Mouse (Mus musculus): ENCODE results near the gene Erbb2. TPM values are rescaled to one million over a fixed set of nuclear protein-coding genes. Genes with fewer than 3 reads are reported as not detected.

Gene Erbb2
- polyA plus RNA-seq, 1 experiment = 62.1 TPM

DNA sequence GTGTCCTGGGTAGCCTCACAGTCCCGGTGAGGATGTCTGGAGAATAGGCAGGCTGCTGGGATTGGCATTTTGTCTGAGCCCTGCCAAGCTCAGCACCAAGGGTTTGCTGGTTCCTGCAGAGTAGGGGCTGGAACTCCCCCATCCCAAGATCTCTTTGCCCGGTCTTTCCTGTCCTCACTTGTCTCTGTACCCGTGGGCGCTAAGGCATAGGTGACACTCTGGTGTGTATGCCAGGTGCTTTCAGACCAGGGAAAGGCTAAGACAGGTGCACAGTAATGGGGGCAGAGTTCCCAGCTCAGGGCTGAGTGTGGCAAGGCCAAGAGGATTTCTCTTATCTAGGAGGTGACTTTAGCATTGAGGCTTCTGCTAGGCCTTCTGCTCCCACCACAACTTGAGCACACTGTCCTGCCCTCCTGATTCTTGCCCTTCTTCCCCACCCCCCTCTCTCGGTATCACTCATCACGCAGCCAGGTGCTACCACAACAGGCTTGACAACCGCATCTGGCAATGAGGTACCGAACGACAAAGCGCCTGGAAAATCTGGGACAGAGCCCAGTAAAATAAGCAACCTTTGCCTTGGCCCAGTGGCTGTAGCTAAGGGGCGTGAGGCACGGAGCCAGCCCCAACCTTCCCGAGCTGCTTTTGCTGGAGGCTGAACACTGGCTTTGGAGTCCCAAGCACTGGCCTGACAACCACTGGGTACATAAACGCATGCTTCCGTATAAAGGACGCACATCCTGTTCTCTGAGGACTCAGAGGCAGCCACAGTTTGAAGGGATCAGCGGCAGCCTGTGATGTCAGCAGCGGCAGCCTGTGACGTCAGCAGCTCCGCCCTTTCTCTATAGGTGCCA, 37.9 kb downstream of the Erbb2 start:
- 28% methylated on average over 20 of the region's 20 CpGs for WGBS
- DNase-seq (ENCODE audit: low read depth, low spot score) = no peak

DNA sequence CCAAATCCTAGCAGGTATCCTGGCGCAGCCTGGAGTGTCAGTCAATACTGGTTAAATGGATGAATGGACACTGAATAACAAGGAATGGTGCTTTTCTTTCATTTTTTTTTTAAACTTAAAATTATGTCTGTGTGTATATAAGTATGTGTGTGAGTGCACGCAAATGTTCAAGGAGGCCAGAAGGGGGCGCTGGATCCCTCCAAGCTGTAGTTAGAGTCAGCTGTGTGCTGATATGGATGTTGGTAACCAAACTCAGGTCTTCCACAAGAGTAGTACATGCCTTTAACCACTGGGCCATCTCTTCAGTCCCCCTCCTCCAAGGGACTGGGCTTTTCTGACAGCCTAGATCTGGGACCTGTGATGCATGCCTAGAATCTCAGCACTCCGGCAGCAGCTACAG, 43.2 kb downstream of the Erbb2 start:
- DNase-seq (ENCODE audit: low read depth, low spot score) = no peak
- 81% methylated on average over 4 of the region's 4 CpGs for WGBS

DNA sequence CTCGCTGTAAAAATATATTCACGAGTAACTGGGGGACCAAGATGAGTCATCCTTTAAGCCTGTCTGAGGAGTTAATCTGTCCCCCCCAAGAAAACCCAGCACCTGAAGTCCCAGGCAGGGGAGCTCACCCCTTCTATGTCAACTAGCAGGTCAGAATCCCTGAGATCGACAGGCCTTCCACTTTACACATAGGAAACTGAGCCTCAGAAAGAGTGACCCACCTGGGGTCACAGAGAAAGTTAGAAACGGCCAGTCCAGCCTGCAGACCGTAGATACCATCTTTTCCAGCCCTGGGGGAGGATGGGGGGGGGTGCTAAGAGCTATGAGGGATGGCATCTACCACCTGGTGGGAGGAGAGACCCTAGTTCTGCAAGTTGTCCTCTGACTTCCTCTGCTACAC, 44.3 kb downstream of the Erbb2 start:
- no peak for DNase-seq (ENCODE audit: low read depth, low spot score)
- 44% methylated on average over 5 of the region's 5 CpGs for WGBS

DNA sequence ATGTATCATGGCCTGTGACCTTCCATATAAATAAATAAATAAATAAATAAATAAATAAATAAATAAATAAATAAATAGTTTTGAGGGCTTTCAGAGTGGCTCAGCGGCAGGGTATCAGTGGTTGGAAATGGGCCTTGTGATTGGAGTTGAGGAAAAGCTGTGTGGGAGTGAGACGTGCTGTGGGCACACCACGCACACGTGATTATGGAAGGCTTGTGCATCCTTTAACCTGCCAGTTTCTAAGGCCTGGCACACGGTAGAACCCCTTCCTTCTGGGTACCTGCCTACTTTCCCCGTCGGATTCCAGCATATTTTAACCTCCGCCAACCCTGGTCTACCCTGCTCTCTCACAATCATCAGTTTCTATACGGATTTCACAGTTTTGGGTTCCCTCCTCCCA, 44.7 kb downstream of the Erbb2 start:
- DNase-seq (ENCODE audit: low read depth, low spot score) = no peak
- 9% methylated on average over 9 of the region's 9 CpGs for WGBS

DNA sequence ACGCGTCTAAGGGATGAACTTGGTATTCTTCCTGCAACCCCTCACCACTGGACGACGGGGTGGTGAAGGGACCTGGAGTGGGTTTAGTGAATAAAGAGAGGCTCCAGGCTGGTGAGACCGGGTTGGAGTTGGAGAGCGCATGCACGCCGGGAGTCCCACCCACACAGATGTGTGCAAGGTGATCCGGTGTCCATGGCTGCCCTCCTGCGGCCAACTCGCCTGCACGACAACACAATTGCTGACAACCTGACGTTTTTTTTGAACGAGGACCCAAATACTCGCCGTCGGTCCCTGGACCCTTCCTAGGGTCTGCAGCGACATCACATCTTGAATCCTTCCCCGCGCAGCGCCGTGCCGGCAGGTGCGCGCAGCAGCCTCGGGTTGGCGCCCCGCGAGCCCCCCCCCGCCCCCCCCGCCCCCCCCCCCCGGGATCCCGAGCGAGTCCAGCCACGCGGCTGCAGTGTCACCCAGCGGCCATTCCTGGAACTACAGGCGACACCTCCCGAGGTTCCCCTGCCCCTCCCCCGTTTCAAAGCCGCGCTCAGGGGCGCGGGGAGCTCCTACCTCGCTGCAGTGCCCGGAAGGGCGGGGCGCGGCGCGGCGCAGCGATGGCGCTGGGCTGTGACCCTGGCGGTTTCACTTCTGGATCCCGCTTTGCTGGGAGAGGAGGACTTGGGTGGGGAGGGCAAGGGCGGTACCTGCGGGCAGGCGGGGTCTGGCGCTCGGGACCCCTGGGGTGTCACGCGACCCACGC, 45.3 kb downstream of the Erbb2 start:
- no peak for DNase-seq (ENCODE audit: low read depth, low spot score)
- WGBS = under 1% methylated on average over 59 of the region's 64 CpGs

DNA sequence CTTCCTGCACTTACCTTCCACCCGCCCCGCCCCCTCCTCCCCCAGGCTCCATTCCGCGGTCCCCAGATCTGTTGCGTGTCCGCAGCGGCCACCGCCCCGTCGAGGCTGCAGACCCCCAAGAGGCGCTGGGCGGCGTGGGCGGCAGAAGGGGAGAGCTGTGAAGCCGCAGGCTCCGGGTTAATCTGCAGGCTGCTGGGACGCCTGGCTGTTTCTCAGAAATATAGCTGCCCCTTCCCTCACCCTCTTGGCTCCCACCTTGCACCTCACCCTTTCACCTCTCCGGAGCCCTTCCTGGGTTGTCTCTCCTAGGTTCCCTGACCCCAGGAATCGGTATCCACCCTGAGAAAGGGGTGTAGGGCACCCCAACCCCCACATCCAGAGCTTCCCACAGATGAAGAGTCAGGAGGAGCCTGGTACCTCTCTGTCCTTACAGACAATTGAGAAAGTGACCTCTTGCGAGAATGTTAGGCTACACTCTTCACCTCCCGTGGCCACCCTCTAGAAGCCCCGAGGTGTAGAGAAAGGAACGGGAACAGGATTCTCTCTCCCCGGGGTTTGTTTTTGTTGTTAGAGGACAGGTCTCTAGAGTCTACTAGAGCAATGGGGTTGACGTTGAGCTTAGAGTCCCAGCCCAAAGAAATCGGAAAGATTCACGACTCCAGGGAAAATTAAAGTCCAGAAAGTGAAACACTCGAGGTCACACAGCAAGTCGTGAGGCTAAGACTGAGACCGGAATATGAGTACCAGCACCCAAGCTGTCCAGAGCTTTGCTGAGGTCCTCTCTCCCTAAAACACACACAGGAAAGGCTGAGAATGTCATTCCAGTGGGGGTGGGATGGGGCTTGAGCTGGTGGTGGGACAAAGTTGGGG, 46.1 kb downstream of the Erbb2 start:
- 5% methylated on average over 30 of the region's 30 CpGs for WGBS
- no peak for DNase-seq (ENCODE audit: low read depth, low spot score)

DNA sequence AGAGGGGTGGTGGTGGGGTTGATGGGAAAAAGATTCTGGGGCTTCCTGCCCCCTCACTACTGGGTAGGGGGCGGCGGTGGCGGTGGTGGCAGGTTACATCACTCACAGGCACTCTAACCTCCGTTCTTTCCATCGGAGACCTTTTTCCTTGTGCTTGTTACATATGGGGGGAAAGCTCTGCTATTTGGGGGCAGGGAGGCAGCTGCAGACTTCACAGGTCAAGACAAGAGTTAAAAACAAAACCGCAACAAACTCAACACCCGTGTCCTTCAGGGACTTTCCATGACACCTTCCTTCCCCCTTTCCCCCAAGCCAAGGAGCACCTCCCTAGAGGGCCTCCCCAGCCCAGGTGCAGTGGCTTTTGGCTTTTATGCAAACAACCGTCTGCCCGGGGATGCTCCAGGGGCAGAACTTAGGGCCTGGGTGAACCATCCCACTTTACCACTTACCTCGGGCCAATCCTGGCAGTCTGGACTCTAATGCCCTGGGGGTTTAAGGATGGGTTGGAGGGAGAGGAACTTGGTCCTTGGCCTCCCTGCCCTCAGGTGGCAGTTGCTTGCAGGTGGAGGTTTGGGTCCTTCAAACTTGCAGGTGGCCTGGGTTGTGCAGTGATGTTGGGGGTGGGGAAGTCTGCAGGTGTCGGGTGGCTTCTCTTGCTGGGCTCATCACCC, 46.9 kb downstream of the Erbb2 start:
- whole genome bisulfite sequencing = 28% methylated on average over 11 of the region's 11 CpGs
- DNase-seq (ENCODE audit: low read depth, low spot score) = no peak

DNA sequence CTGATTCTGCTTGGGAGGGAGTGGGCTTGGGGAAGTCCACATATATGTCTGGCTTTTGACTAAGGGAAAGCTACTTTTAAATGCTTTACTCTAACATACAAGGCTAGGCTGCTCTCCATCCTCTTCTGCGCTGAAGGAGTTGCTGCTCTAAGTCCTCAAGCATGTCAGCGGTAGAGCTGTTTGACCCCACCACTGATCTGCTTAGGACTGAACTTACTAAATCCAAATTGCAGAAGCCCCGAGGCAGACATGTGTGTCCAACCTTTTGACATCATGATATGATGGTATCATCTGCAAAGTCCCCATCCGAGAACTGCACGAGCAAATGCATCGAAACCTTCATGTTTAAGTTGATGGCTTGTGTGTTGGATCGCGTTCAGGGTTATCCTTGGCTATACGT, 47.6 kb downstream of the Erbb2 start:
- WGBS = 83% methylated on average over 9 of the region's 9 CpGs
- no peak for DNase-seq (ENCODE audit: low read depth, low spot score)

DNA sequence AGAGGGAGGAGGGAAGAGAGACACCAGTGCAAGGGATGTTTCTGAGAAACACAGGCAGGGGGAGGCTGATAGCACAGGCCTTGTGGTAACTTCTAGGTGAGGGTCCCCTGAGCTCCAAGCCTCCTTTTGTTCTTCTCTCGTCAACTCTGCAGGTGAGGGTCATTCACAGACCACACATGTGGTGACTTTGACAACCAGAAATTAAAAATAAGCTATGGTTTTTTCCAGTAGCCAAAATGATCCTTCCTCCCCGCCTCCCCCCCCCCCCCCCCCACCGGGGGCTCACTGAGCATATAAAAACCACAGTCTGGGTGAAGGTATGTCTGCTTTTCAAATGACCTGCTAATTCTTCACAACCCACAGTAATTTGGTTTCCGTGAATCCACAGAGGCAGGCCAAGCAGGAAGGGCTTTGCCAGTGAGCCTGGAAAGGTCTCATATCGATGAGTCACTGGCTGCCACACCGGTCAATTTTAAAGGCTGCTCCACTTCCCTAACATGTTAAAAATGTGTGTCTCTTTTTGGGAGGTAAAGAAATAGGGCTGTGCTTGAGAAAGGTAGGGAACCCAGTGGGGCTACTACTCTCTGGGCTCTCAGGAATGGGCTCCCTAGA, 48.9 kb downstream of the Erbb2 start:
- WGBS = 28% methylated on average over 6 of the region's 6 CpGs

DNA sequence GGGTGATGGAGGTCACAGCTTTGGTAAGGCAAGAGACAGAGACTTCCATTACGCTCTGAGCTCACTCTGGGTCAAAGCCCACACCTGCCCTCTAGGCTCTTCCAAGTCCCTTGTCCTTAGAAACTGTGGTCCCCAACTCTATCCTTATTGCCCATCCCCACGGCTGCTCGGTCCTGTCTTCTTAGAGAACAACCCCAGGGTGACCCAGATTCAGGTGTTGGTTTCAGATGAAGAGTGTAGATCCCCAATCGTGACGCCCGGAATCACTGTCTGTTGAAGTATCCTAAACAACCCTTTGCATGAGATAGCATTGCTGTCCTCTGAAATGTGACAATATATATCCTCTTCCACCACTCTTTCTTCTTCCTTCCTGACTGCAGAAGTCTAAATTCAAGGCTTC, 50.0 kb downstream of the Erbb2 start:
- WGBS = 87% methylated on average over 6 of the region's 6 CpGs
- DNase-seq (ENCODE audit: low read depth, low spot score) = no peak

More for the DNA sequence above, 48.9 kb downstream of the Erbb2 start:
- DNase-seq (ENCODE audit: low read depth, low spot score) = no peak

DNA sequence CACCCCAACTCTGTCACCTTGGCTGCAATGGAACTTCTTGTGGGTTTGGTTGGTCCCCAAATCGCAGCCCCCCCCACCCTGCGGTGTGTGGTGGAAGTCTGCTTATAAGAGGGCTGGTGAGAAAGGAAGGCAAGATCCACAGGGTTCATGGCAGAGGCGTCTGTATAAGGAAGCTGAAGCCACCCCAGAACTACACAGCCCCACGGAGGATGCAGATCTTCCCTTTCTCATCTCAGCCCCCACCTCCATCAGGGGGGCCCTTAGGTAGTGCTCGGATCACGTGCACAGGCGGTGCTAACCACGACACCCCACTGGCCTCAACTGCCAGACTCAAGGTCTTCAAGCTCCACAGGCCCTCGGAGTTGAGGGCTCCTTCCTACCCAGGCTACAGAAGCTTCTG, 51.6 kb downstream of the Erbb2 start:
- WGBS = 70% methylated on average over 9 of the region's 9 CpGs
- DNase-seq (ENCODE audit: low read depth, low spot score) = no peak

DNA sequence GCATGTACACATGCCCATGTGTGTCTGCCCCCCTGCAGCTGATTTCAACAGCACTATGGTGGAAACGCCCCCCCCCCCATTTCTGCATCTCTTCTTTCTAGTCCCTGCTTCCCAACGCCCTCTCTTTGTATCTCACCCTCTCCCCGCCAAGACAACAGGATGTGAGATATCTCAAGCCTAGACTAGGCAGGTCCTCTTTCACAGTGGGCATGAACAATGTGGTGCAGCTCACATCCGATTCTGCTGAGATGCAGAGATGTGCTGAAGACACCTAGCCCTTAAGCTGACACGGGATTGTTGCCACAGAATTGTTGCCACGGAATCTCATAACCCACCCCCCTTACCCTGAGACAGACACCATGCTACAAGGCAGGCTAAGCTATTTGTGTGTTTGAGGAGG, 52.2 kb downstream of the Erbb2 start:
- no peak for DNase-seq (ENCODE audit: low read depth, low spot score)
- 67% methylated on average over 6 of the region's 6 CpGs for WGBS

DNA sequence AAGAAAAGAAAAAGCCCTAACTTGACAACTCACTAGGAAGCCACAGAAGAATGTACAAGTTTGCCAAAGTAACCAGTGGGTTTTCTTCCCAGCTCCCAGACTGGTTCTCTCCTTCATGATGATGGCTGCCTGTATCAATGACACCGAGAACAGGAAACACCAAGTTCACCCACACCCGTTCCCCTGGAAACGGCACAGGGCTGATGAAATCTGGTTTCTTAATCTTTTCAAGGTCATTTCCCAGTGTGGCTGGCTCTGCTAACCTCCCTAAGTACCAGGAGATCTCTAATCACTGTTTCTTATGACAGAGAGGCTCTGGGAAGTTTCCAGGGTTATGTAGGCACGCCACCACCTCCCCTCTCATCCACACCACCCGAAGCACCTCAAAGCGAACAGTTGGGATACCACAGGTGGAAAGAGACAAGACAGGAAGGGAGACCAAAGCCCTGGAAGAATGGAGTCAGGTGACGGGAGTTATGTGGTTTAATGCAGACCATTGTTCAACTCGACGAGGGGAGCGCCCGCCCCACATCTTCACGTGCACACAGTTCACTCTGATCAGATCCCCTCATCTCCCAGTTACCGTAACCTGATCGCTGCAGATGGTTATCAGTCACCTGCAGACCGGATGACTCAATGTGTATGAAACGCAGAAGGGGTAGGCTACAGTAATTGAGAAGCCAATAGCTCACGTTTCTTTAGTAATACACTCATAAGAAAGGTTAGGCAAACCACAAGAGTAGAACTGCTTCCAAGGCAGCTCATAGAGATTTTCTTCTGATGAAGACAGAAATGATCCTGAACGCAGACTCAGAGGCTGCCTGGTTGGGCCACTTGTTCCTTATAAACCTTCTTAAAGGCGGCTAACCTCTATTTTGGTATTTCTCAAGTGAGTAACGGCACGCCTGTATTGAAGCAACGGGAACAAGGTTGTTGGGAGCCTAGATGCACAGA, 57.8 kb downstream of the Erbb2 start:
- DNase-seq (ENCODE audit: low read depth, low spot score) = no peak
- 44% methylated on average over 22 of the region's 22 CpGs for WGBS

DNA sequence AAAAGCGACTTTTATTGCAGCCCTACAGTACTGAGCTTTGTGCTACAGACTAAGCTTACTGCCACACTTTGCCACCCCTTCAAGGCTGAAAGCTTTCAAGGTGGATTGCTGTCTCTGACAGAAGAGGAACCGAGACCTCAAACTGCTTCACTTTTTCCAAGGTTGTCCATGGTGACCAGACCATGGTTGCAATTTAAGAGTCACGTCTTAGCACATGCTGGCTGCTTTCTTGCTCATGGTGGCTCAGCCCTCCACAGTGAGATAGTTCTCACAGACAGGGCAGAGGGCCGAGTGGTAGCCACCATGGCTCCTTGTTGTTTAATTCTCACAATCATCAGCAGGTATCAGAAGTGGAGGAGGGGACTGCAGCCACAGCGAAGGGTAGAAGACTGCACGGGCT, 58.5 kb downstream of the Erbb2 start:
- no peak for DNase-seq (ENCODE audit: low read depth, low spot score)
- WGBS = 65% methylated on average over 6 of the region's 6 CpGs

DNA sequence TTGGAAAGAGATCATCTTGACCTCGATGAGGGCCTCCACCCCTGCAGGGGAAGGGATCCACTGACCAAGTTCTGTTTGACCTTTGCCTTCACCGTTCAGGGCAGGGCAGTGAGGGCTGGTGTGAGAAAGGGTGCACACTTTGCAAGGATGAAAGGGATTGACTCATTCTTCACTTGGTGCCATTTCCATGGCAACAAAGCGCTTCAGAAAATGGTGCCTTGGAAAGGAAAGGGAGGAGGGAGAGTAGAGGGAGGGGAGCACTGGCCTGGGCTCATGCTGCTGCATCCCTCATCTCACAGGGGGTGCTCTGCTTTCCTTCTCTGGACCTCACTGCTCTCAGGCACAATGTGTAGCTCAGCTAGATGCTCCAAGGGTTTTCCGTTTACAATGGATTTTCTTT, 60.4 kb downstream of the Erbb2 start:
- no peak for DNase-seq (ENCODE audit: low read depth, low spot score)
- 50% methylated on average over 4 of the region's 4 CpGs for WGBS

DNA sequence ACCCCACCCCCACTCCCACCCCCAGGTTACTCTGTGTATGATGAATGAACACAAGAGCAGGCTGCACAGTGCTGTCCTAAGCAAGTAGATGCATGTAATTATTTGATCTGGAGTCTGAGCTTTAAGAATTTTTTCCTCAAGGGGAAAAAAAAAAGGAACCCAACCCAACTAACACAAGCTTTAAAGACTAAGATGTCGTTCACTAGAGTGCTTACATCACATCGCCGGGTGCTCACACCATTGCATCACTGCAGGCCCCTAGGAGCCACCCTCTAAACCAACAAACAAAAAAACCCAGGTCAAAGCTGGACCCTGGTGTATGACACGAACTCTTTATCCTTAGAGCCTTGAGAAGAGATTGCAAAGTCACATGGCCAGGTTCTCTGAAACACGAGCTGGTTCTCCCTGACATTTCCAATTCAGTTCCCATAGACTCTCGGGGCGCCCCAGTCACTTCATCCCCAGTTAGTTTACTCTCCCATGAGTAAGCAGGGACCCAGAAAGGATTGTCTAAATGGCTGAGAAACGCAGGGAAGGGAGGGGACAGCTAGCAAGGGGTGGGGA, 61.7 kb downstream of the Erbb2 start:
- DNase-seq (ENCODE audit: low read depth, low spot score) = no peak
- WGBS = 41% methylated on average over 8 of the region's 8 CpGs

DNA sequence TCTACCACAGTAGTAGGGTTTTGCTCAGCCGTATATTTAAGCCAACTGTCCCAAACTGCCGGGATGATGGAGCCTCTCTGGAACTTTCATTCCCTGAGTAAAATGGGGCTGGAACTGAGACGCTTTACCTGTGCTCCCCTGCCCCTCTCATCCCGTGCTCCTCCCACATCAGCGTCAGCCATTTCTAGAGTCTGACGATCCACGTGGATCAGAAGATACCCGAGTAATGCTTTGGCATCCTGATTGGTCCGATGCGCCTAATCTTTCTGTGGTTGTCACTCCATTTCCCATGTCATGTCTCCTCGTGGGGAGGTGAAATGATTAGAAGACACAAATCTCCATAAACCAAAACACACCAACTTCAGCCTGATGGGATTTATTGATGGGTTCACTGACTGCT, 62.7 kb downstream of the Erbb2 start:
- no peak for DNase-seq (ENCODE audit: low read depth, low spot score)
- WGBS = 83% methylated on average over 11 of the region's 11 CpGs
